Mouse (Mus musculus): ENCODE results near the gene Hdac9.

Hdac9 gene

GRCm38 (mm10) chr12:34338886-34339285, 578.0 kb downstream of the Hdac9 start:
- DNase-seq (ENCODE audit: low read depth): no peak

GRCm38 (mm10) chr12:34334455-34335084, 582.3 kb downstream of the Hdac9 start:
- no peak for DNase-seq (ENCODE audit: low read depth)

GRCm38 (mm10) chr12:34332884-34333283, 584.0 kb downstream of the Hdac9 start:
- DNase-seq (ENCODE audit: low read depth): no peak

GRCm38 (mm10) chr12:34327111-34327510, 589.8 kb downstream of the Hdac9 start:
- DNase-seq (ENCODE audit: low read depth): no peak

- no peak for DNase-seq (ENCODE audit: low read depth)
These were observed 604.7 kb downstream of the Hdac9 start for GRCm38 (mm10) chr12:34312113-34312719.

- no peak for DNase-seq (ENCODE audit: low read depth)
These were observed 611.4 kb downstream of the Hdac9 start for GRCm38 (mm10) chr12:34305453-34305852.

GRCm38 (mm10) chr12:34292346-34292745, 624.5 kb downstream of the Hdac9 start:
- DNase-seq (ENCODE audit: low read depth): no peak

- DNase-seq (ENCODE audit: low read depth): no peak
These were observed 629.7 kb downstream of the Hdac9 start for GRCm38 (mm10) chr12:34287218-34287617.

GRCm38 (mm10) chr12:34284888-34285287, 632.0 kb downstream of the Hdac9 start:
- no peak for DNase-seq (ENCODE audit: low read depth)

GRCm38 (mm10) chr12:34284396-34284795, 632.5 kb downstream of the Hdac9 start:
- no peak for DNase-seq (ENCODE audit: low read depth)

GRCm38 (mm10) chr12:34278822-34279221, 638.1 kb downstream of the Hdac9 start:
- DNase-seq (ENCODE audit: low read depth): no peak

GRCm38 (mm10) chr12:34273816-34274215, 643.1 kb downstream of the Hdac9 start:
- DNase-seq (ENCODE audit: low read depth): no peak

GRCm38 (mm10) chr12:34270096-34270495, 646.8 kb downstream of the Hdac9 start:
- DNase-seq (ENCODE audit: low read depth): no peak

GRCm38 (mm10) chr12:34269472-34270040, 647.3 kb downstream of the Hdac9 start:
- no peak for DNase-seq (ENCODE audit: low read depth)

GRCm38 (mm10) chr12:34259651-34260050, 657.2 kb downstream of the Hdac9 start:
- DNase-seq (ENCODE audit: low read depth): no peak

GRCm38 (mm10) chr12:34249160-34249559, 667.7 kb downstream of the Hdac9 start:
- DNase-seq (ENCODE audit: low read depth): no peak

- DNase-seq (ENCODE audit: low read depth): no peak
These were observed 668.4 kb downstream of the Hdac9 start for GRCm38 (mm10) chr12:34248193-34249121.

GRCm38 (mm10) chr12:34238796-34239195, 678.1 kb downstream of the Hdac9 start:
- no peak for DNase-seq (ENCODE audit: low read depth)

- DNase-seq (ENCODE audit: low read depth): no peak
These were observed 685.2 kb downstream of the Hdac9 start for GRCm38 (mm10) chr12:34231621-34232150.

GRCm38 (mm10) chr12:34224505-34224904, 692.4 kb downstream of the Hdac9 start:
- DNase-seq (ENCODE audit: low read depth): no peak

GRCm38 (mm10) chr12:34221014-34221413, 695.9 kb downstream of the Hdac9 start:
- DNase-seq (ENCODE audit: low read depth): no peak
